Mouse (Mus musculus) adrenal gland, adult 18-20 months (tissue): ENCODE results near the gene Trp53bp1. TPM values are rescaled to one million over a fixed set of nuclear protein-coding genes. Genes with fewer than 3 reads are reported as not detected.

Source experiments
- DNase-seq, 2 experiments: peaks; one replicate each; pipeline ENCODE4 v3.0.0; 2021 to 2022; ENCODE audit warnings: low spot score in 2 of 2
- total RNA-seq, 2 experiments: library from RNA; stranded (reverse); gene quantifications; 1 replicate in 1 of 2; 2 replicates in 1 of 2; pipeline ENCODE4 v1.2.3; 2021

Trp53bp1 gene
- total RNA-seq, 2 experiments from 2014 or later = 61.6 to 69.8 TPM

DNA sequence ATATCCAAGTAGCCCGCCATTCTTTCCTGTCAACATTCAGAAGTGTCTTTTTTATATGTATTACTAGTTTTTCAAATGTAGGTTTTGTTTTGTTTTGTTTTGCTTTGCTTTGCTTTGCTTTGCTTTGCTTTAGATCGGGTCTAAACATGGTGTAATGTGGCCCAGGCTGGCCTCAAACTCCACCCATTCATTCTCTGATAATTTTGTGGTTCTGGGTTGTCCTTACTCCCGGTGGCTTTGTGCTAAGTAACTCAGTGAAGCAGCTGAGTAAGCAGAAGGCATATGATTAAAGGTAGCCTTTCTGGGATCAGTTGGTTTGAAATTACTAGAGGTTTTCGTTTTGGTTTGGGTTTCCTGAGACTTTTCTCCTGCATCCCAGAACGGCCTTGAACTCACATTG, 121.5 kb downstream of the Trp53bp1 start:
- DNase-seq = no peak

Other genes with a start within 250 kb of the Trp53bp1 start
- gene Epb42, start 234.3 kb downstream of the Trp53bp1 start, total RNA-seq = under 1 TPM in 1 of 2 experiments, not detected in 1; 0.22 TPM
- not detected for gene Tgm5, start 185.6 kb downstream of the Trp53bp1 start, total RNA-seq
- not detected for gene Tgm7, start 161.6 kb downstream of the Trp53bp1 start, total RNA-seq
- 10 to 100 TPM; 16.1 to 19.3 TPM for gene Adal, start 131.0 kb downstream of the Trp53bp1 start, total RNA-seq
- 1 to 10 TPM; 8.5 to 9.2 TPM for gene Lcmt2, start 130.8 kb downstream of the Trp53bp1 start, total RNA-seq
- 10 to 100 TPM; 44.7 to 45.0 TPM for gene Tubgcp4, start 100.8 kb downstream of the Trp53bp1 start, total RNA-seq
- gene Zscan29, start 100.3 kb downstream of the Trp53bp1 start, total RNA-seq = 10 to 100 TPM; 16.4 to 19.8 TPM
- gene Map1a, start 18.2 kb upstream of the Trp53bp1 start, total RNA-seq = 1 to 10 TPM; 6.5 to 7.6 TPM
- 10 to 100 TPM; 49.3 to 80.6 TPM for gene Ppip5k1, start 84.0 kb upstream of the Trp53bp1 start, total RNA-seq
- 10 to 100 TPM in 1 of 2 experiments, 1 to 10 TPM in 1; 6.9 to 12.0 TPM for gene Ckmt1, start 86.3 kb upstream of the Trp53bp1 start, total RNA-seq
- gene Strc, start 115.8 kb upstream of the Trp53bp1 start, total RNA-seq = under 1 TPM; 0.03 to 0.22 TPM
- gene Pdia3, start 142.4 kb upstream of the Trp53bp1 start, total RNA-seq = 100 to 1,000 TPM; 355 to 437 TPM
- 1 to 10 TPM; 2.2 to 2.6 TPM for gene Catsper2, start 142.4 kb upstream of the Trp53bp1 start, total RNA-seq
- under 1 TPM; 0.17 to 0.35 TPM for gene Ell3, start 172.9 kb upstream of the Trp53bp1 start, total RNA-seq
- 100 to 1,000 TPM; 363 to 372 TPM for gene Serf2, start 177.8 kb upstream of the Trp53bp1 start, total RNA-seq
- gene Hypk, start 181.9 kb upstream of the Trp53bp1 start, total RNA-seq = 10 to 100 TPM; 20.9 to 43.7 TPM
- gene Serinc4, start 185.4 kb upstream of the Trp53bp1 start, total RNA-seq = under 1 TPM in 1 of 2 experiments, not detected in 1; 0.19 TPM
- gene Mfap1b, start 202.7 kb upstream of the Trp53bp1 start, total RNA-seq = 10 to 100 TPM; 39.8 to 45.1 TPM
- 10 to 100 TPM; 32.0 to 34.5 TPM for gene Mfap1a, start 235.3 kb upstream of the Trp53bp1 start, total RNA-seq
- gene Wdr76, start 235.3 kb upstream of the Trp53bp1 start, total RNA-seq = 1 to 10 TPM; 2.3 to 2.8 TPM